Mouse (Mus musculus) ES-E14 (cell line): ENCODE results near the gene Ung.

Experiments
- CHD2 ChIP-seq: IDR thresholded peaks from 2 replicates; pipeline ENCODE4 v1.6.1; 2014; ENCODE audit warnings: mild to moderate bottlenecking, low read depth, low read length, inconsistent platforms
- HCFC1 ChIP-seq: IDR thresholded peaks from 2 replicates; pipeline ENCODE4 v1.6.1; 2012; ENCODE audit warnings: low read length, inconsistent platforms, borderline replicate concordance; ENCODE audit not compliant: insufficient read depth
- MAFK ChIP-seq: IDR thresholded peaks from 2 replicates; pipeline ENCODE4 v1.6.1; 2014; ENCODE audit warnings: mild to moderate bottlenecking, low read depth, low read length, inconsistent platforms; ENCODE audit not compliant: insufficient read depth
- ZC3H11A ChIP-seq: IDR thresholded peaks from 2 replicates; pipeline ENCODE4 v1.6.1; 2012; ENCODE audit warnings: low read depth, mild to moderate bottlenecking, inconsistent platforms, low read length, borderline replicate concordance
- ZNF384 ChIP-seq: IDR thresholded peaks from 2 replicates; pipeline ENCODE4 v1.6.1; 2012; ENCODE audit warnings: low read depth, low read length, inconsistent platforms

DNA sequence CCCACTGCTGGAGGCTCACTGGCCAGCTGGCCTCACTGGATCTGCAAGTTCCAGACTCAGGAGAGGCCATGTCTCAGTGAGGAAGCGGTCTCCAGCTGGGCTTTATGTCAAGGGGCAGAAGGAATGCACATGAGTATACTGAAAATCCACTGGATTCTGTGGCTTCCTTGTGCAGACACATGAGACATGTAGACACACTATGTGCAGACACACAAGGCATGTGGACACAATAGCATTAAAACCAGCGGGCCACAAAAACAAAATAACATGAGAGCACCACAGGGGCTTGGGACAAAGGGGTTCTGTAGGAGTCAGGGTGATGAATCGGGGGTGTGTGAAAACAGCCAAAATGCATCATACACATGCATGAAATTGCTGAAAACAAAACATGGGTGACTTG lies 4.2 kb upstream of the Ung start:
- no peak for TF ChIP-seq HCFC1
- no peak for TF ChIP-seq ZC3H11A
- TF ChIP-seq ZNF384: no peak
- TF ChIP-seq MAFK: no peak
- TF ChIP-seq CHD2: no peak
